Mouse (Mus musculus) neutrophil, adult 59 days (primary cell): Measurements from ENCODE around the gene Hcfc2. TPM values are rescaled to one million over a fixed set of nuclear protein-coding genes. Genes with fewer than 3 reads are reported as not detected.

Experiments
- total RNA-seq, 2 experiments: library from RNA; stranded (reverse); gene quantifications; 1 replicate in 1 of 2; 2 replicates in 1 of 2; pipeline ENCODE4 v1.2.4; 2023

The Hcfc2 gene
- total RNA-seq: 10 to 100 TPM; 27.7 to 27.9 TPM

GRCm38 (mm10) chr10:82695956-82696355, at the start of gene Hcfc2:
Hcfc2 (plus strand) TSS chr10:82696160.

DNA sequence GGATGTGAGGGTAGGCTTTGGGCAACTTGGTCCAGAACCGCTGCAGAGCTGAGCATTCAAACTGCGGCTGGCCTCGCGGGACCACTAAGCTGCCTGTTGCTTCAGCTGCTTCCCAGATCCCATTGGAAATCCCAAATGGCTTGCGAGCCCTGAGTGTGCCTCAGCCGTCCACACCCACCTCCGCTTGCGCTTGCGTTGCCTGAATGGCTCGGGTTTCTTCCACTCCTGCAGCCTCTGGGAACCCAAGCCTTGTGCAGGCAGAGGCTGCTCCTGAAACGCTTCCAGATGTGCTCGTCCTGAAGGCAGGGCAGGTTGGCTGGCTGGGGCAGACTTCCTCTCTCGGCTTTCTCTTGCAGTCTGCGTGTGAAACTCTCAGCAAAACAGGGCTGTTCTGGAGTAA, 5.5 kb upstream of the Hcfc2 start, which contains the start of gene Glt8d2:
Glt8d2 (minus strand) TSS at position 157 of the 400 bp plus-strand sequence.

GRCm38 (mm10) chr10:82763840-82764631, 68.1 kb downstream of the Hcfc2 start, which contains the start of gene Nfyb:
Nfyb (minus strand) TSS chr10:82764144.

Other genes with a start within 250 kb of the Hcfc2 start
- gene Gm1553, start 203.5 kb upstream of the Hcfc2 start, total RNA-seq: not detected
- 1 to 10 TPM; 6.5 to 7.3 TPM for gene 1190007I07Rik, start 72.9 kb upstream of the Hcfc2 start, total RNA-seq
- gene Tdg, start 66.3 kb upstream of the Hcfc2 start, total RNA-seq: 10 to 100 TPM; 40.3 to 48.6 TPM
- 1 to 10 TPM; 1.9 to 2.5 TPM for gene Glt8d2, start 5.5 kb upstream of the Hcfc2 start, total RNA-seq
- gene Nfyb, start 68.0 kb downstream of the Hcfc2 start, total RNA-seq: 10 to 100 TPM; 27.2 to 31.3 TPM
- gene Txnrd1, start 137.8 kb downstream of the Hcfc2 start, total RNA-seq: 10 to 100 TPM; 45.7 to 54.0 TPM
- gene Eid3, start 170.5 kb downstream of the Hcfc2 start, total RNA-seq: 10 to 100 TPM in 1 of 2 experiments, 1 to 10 TPM in 1; 8.5 to 11.5 TPM